Mouse (Mus musculus): ENCODE measurements around the gene Ncam1.

Gene Ncam1

GRCm38 (mm10) chr9:49798806-49799205, at the start of gene Ncam1:
Gene Ncam1 (minus strand): TSS chr9:49798925.
- DNase-seq (ENCODE audit: extremely low read depth, insufficient read length, low spot score): peak; percentile 45

DNA sequence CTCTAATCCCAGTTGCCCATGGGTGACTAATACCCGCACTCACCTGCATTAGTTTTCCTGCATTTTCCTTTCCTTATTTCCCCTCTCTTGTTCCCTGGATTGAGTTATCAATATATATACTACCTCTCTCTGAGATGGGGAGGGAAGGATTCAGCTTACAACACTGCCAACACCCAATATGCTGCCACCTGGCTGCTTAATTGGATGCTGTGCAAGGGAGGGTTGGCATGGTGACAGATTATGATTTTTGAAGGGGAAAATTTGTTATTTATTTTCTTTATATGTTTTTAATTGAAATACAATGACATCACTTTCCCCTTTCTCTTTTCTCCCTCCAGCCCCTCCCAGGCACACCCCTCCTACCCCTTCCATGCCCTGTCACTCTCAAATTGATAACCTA, 35.3 kb upstream of the Ncam1 start:
- DNase-seq (ENCODE audit: extremely low read depth, insufficient read length, low spot score): no peak

DNA sequence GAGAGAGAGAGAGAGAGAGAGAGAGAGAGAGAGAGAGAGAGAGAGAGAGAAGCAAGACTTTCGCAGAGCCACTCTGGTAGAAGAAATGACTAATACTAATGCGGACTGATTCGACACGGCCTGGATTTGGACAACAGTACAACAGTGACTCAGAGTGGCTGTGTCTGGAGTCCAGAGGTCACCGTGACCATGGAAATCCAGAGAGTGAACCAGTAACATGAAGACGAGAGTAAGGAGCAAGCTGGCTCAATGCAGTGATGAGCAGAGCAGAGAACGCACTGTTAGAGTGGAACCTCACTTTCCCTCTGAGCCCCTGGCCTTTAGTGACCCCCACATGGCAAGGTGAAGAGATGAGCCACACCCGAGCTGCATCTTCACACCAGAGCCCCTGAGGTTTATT, 28.9 kb upstream of the Ncam1 start:
- no peak for DNase-seq (ENCODE audit: extremely low read depth, insufficient read length, low spot score)

DNA sequence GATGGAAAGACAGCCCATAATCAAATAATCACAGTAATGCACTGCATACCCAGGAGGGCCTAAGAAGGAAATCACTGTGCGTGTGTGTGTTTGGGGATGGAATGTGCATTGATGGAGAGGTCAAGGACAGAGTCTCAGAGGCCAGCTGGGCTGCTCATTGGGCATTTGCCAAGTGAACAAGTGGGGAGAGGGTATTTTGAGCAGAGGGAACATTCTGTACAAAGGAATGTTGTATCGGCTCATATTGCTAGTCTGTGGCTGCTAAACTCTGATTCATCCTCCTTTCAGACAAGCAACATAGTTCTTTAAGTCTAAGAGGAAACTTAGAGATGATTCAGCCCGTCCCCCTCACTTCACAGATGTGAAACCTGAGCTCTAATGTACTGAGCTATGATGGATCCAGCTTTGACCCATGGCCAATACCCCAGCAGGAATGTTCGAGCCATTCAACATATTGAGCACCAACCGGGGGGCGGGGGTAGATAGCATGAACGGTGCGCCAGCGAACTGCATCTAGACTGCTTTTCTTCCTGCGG, 17.5 kb upstream of the Ncam1 start:
- no peak for DNase-seq (ENCODE audit: extremely low read depth, insufficient read length, low spot score)

- DNase-seq (ENCODE audit: extremely low read depth, insufficient read length, low spot score): no peak
Observed at GRCm38 (mm10) chr9:49814442-49814841, 15.7 kb upstream of the Ncam1 start.

- DNase-seq (ENCODE audit: extremely low read depth, insufficient read length, low spot score): no peak
Observed at GRCm38 (mm10) chr9:49803222-49803621, 4.5 kb upstream of the Ncam1 start.

DNA sequence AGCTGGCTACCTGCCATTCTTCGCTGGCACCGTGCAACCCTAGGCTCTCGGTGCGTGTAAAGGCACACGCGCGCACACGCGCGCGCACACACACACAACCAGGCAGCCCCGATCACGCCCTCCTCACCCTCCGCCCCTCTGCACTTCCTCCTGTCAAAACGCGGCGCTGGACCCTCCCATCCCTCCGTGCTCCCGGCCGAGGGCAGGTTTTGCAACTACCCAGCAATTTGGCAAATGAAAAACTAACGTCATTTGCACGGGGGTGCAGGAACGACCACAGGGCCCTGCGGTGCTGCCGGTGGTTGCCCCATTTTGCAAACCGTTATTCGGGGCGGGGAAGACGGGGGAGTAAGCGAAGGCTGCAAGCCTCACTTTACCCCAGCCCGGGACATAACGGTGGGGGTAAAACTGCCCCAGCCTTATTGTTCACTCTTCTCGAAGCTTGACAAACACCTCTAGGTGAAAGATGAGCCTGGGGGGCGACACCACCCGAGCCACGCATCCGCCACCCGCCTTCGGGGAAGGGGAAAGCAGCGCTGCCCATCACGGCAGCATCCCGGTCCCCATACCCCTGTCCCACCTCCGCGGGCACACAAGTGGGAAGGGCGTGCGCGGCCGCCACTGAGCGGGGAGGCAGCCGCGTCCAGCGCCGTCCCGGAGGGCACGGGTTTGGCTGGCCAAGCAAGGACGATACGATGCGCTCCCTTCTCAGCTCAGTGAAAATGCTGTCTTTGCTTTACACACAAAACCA, 729 bp downstream of the Ncam1 start:
- peak; percentile 20 for DNase-seq (ENCODE audit: extremely low read depth, insufficient read length, low spot score)

- no peak for DNase-seq (ENCODE audit: extremely low read depth, insufficient read length, low spot score)
Observed at GRCm38 (mm10) chr9:49797508-49797820, 1.3 kb downstream of the Ncam1 start.

DNA sequence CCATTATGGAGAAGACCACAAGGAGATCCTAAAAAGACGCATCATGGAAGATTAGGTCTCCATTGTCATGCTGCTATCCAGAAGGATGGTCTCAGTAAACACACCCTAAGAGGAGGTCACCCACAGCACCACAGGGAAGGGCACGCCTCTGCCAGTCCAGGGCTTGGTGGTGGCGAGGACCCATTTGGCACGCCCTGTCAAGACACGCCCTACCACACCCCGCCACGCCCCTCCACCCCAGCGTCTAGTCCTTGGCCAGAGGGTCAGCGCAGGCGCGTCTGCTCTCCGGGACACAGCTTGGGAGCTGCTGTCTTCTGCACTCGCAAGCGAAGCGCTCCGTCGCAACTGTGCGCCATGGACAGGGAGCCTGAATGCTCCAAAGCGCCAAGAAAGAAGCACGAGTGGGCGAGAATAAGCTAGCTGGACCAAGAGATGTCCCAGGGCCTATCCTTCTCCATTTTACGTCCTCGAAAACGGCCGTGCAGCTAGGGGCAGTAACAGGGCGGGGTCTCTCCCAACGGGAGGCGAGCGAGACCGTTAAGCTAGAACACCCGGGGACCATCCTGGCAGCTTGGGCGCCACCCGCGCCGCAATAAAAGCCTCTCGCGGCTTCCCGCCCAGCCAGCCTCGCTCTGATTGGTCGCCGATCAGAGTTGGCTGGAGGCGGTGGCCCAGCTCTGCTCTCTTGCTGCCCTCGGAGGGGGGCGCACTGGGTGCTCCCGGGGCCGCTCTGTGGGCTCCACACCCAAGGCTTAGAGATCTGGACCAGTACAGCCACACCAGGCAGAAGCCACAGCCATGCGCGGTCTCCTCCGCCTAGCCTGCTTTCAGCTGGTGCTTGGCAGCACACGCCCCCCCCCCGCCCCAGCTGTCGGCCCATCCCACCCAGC, 1.9 kb downstream of the Ncam1 start:
- peak; percentile 43 for DNase-seq (ENCODE audit: extremely low read depth, insufficient read length, low spot score)

DNA sequence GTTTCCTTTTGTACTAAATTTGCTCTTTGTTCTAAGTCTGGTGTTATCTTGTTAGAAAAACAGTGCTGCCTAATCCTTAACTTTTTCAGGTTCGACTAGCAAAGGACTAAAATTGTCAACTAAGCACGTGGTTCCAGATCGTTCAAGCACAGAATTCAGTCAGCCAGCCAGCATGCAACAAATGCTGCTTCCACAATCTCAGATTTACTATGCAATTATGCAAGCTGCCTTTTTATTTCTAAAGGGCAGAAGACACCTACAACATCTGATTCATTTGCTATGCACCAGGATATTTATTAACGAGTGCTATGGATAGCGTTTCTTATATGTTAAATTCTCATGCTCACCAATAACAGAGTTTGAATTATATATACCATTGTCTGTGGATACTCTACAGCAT, 2.8 kb downstream of the Ncam1 start:
- DNase-seq (ENCODE audit: extremely low read depth, insufficient read length, low spot score): no peak

GRCm38 (mm10) chr9:49793987-49794550, 4.7 kb downstream of the Ncam1 start:
- DNase-seq (ENCODE audit: extremely low read depth, insufficient read length, low spot score): no peak

- DNase-seq (ENCODE audit: extremely low read depth, insufficient read length, low spot score): no peak
Observed at GRCm38 (mm10) chr9:49793241-49793640, 5.5 kb downstream of the Ncam1 start.

DNA sequence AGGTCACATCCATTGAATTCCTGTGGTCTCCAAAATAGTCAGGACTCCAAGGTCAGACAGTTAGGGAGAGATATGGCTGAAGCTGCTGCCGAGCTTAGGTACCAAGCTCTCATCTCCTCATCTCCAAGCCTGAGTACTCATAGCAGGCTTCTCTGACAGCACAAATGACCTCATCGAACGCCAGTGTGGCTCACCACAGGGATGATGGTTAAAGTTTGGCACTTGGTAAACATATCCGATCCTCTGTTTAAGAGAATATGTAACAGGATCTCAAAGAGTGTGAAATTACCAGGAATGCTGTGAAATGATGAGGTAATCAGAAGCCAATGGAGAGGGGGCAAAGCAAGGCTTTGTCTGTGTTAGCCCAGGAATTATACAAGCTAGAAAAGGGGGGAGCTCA, 6.1 kb downstream of the Ncam1 start:
- DNase-seq (ENCODE audit: extremely low read depth, insufficient read length, low spot score): no peak

DNA sequence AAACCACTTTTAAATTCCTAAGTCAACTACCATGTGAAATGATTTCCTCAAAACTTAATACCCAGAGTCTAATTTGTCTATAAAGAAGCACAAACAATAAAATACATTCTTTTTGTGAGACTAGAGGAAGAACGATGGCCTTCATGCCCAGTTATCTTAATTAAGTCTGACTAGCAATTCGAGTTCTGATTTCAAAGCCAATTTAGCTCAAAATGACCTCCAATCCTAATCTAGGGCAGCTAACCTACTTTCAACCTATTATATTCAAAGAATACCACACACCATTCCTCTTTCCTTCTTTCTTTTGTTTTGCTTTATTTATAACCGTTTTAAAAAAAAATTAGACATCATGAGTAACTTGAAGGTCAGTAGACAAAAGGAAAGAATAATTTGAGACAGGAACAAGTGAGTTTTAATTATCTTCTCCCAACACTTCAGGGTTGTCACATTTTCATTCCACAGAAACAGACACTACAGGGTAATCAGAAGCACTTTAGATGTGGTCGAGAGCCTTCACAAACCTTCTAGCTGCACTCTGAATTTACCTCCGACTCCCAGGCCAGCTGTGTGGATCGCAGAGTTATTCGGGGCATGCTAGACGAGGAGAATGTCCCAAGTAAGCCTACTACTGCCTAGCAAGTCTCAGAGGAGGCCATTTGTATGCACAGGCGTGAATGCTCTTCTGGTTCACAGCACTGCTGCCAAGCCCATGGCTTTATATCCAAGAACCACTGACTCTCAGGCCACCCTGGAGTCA, 17.5 kb downstream of the Ncam1 start:
- DNase-seq (ENCODE audit: extremely low read depth, insufficient read length, low spot score): no peak

DNA sequence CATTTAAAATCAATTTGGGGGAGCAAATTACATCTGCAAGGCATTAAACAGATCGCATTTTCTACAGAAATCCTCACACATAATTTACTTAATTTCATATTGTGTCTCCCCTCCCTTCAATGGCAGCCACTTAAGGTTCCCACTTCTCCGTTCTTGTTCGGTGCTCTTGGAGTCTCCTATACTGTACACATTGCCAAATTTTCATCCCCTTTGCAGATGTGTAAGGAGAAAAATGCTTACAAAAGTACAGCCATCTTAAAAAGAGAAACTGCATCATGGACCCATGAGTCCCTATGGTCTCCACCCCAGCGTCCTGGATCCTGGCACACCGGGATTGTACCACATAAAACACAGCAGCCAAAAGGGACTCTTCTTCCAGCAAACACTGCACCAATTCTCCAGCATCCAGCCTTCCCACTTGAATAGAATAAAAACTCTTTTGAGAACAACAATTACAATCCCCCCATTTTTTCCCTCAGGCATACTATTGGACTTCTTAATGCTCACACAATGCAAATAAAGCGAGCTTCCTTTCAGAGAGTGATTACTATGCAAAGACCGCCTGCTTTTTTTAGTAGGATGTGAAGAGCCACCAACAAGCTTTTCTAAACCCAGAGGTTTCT, 21.6 kb downstream of the Ncam1 start:
- no peak for DNase-seq (ENCODE audit: extremely low read depth, insufficient read length, low spot score)

DNA sequence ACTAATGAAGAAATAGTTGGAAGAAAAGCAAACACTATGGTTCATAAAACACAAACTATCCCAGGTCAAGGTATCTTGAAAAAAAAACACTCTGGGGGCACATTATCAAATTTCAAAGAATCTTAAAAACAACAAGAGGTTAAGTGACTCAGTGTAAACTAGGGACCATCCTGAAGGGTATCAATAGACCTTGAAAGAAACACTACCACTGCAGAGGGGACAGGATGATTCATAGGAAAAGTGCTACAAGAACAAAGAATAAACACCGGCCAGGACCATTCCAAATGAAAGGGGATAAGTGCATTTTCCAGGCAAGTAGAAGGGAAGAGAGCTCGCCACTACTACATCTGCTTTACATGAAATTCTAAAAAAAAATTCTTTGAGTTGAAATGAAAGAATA, 32.1 kb downstream of the Ncam1 start:
- no peak for DNase-seq (ENCODE audit: extremely low read depth, insufficient read length, low spot score)

GRCm38 (mm10) chr9:49760571-49760970, 38.2 kb downstream of the Ncam1 start:
- no peak for DNase-seq (ENCODE audit: extremely low read depth, insufficient read length, low spot score)

GRCm38 (mm10) chr9:49758436-49758835, 40.3 kb downstream of the Ncam1 start:
- peak; percentile 4 for DNase-seq (ENCODE audit: extremely low read depth, insufficient read length, low spot score)

GRCm38 (mm10) chr9:49757986-49758385, 40.7 kb downstream of the Ncam1 start:
- no peak for DNase-seq (ENCODE audit: extremely low read depth, insufficient read length, low spot score)

DNA sequence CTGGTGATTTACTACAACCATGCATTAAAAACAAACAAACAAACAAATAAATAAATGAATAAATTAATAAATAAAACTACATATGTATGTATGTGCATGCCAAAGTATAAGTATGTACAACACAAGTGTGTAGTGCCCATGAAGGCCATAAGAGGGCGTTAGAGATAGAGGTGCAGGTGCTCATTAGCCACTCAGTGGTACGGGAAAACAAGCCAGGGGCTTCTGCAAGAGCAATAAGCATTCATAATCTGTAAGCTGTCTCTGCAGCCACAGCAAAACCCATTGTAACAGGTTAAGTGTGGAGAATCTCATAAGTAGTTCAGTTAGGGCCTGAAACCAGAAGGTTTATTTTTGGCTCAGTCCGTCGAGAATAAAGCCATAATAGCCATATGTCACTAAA, 41.1 kb downstream of the Ncam1 start:
- no peak for DNase-seq (ENCODE audit: extremely low read depth, insufficient read length, low spot score)

Measured in 3134 (cell line).